Mouse (Mus musculus) CD4-positive helper T cell, adult 2 months (primary cell): ENCODE measurements around the gene Hcn4.

Experiments
- DNase-seq: peaks from one replicate; pipeline ENCODE4 v3.0.0-alpha.2; 2012; ENCODE audit warnings: low read depth, missing footprints, low spot score

The Hcn4 gene

DNA sequence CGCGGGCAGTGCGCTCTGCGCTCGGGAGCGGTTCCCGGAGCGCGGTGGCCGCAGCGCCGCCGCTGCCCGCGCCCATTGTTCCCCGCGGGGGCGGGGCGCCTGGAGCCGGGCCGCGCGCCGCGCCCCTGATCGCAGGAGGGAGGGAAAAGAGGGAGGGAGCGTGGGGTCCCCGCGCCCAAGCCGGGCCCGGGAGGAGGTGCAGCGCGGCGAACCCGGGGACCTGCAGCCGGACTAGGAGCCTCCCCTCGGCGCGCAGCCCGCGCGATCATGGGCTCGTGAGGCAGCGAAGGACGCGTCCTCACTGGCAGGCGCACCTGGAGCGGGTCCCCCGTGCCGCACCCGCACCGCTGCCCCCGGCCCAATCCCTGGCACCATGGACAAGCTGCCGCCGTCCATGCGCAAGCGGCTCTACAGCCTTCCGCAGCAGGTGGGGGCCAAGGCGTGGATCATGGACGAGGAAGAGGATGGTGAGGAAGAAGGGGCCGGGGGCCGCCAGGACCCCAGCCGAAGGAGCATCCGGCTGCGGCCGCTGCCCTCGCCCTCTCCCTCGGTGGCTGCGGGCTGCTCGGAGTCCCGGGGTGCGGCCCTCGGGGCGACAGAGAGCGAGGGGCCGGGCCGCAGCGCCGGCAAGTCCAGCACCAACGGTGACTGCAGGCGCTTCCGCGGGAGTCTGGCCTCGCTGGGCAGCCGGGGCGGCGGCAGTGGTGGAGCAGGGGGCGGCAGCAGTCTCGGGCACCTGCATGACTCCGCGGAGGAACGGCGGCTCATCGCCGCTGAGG lies at the start of gene Hcn4:
Gene Hcn4, plus strand, starts transcription at position 274 of the 779 bp plus-strand sequence.
- DNase-seq = no peak

DNA sequence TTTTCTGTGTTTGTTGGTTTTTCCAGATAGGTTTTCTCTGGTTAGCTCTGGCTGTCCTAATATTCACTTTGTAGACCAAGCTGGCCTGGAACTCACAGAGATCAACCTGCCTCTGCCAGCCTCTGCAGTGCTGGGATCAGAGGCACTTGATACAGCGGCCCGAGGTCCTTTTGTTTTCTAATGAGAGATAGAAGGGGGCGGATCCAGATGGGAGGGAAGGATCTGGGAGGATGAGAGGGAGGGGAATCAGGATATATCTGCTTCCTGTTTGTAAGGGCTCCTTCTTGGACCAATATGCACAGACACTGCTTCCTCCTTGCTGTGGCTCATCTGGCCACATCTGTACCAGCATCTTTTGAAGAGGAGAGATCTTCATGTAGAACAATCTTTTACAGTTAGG lies 48.5 kb upstream of the Hcn4 start:
- no peak for DNase-seq

DNA sequence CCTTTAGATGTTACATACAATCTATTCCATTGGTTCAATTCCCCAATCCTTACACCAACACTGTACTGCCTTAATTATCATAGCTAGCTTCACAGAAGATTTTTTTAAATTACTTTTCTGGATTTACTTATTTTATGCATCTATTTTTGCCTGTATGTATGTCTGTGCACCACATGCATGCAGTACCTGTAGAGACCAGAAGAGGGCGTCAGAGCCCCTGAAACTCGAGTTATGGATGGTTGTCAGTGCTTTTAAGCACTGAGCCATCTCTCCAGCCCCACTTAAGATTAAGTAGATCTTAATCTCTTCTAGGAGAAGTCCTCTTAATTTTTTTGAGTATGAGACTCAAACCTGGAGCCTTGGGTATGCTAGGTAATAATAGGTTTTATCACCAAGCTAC lies 47.8 kb upstream of the Hcn4 start:
- no peak for DNase-seq

DNA sequence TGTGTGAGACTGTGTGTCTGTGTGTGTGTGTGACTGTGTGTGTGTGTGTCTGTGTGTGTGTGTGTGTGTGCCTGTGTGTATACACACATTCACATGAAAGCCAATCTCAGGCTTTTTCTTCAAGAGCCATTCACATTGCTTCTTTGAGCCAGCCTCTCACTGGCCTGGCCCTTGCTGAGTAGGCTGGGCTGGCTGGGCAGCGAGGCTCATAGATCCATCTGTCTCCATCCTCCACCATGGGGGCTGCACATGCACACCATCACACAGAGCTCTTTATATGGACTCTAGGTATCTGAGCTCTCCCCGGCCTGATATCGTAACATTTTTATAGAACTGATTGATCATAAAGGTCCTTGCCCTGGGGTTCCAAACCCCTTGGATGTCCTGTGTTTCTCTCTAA lies 33.7 kb upstream of the Hcn4 start:
- no peak for DNase-seq

DNA sequence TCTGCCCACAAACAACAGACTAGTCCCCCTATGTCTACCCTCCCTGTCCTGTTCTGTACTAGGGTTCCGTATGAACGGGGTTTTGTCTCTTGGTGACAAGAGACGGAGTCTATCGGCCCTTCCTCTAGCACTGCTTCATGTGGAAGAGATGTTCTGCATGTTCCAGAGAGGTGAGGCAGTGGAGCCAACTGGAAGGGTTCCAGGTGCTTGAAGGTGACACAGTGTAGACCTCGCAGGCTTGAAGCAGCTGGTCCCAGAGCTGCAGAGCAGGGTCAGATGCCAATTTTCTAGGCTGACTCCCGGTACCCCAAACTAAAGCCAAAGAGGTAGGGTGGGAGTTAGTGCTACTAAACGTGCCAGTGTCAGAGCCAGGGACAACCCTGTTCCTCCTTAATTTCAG lies 25.1 kb upstream of the Hcn4 start:
- no peak for DNase-seq

DNA sequence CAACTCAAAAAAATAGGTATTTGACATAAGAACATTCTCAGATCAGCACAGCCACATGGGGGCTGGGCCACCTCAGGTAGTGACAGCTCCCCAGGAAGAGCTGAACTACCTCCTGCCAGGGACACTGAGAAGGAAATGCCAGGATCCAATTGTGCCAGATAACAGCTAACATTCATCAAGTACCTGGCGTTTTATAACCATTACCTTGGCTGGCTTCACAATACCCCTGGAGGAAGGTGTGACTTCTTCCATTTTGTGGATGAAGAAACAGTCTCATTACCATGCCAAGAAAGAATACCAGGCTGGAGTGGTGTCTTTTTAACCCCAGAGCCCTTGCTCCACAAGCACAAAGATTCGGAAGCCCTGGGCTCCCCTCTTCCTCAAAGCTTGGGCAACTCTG lies 21.8 kb upstream of the Hcn4 start:
- no peak for DNase-seq

DNA sequence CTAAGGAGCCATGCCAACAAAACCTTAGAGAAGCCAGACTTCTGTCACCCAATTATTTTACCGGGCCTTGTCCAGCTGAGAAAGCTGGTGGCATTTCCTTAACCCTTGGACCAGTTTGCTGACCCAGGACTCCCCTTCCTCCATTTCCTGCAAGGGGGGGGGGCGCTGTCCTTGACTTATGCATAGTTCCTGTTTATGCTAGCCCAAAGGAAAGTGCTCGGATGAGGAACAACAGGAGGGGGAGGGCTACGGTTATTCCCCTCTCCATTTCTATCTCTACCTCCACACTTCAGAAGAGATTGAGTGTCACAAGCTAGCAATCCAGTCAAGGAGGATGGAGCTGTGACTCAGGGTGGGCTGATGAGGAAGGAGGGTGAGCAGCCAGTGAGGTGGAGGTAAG lies 20.9 kb upstream of the Hcn4 start:
- no peak for DNase-seq

DNA sequence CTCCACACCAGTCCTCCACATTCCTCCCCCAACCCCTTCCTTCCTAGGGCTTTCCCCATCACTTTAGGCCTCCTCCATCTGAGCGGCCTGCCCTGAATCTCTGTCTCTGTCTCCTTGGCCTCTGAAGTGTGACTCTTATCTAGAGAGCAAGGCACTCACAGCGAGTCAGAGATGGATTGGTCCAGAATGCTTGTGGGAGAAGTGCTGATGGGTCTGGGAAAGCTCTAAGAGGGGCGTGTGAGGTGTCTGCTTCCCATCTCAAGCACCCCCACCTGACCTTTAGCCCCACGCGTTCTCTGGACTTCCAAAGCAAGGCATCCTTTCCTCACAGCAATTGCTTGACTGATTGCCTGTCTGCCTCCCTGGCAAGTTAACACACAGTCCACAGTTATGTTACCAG lies 20.4 kb upstream of the Hcn4 start:
- DNase-seq = no peak

DNA sequence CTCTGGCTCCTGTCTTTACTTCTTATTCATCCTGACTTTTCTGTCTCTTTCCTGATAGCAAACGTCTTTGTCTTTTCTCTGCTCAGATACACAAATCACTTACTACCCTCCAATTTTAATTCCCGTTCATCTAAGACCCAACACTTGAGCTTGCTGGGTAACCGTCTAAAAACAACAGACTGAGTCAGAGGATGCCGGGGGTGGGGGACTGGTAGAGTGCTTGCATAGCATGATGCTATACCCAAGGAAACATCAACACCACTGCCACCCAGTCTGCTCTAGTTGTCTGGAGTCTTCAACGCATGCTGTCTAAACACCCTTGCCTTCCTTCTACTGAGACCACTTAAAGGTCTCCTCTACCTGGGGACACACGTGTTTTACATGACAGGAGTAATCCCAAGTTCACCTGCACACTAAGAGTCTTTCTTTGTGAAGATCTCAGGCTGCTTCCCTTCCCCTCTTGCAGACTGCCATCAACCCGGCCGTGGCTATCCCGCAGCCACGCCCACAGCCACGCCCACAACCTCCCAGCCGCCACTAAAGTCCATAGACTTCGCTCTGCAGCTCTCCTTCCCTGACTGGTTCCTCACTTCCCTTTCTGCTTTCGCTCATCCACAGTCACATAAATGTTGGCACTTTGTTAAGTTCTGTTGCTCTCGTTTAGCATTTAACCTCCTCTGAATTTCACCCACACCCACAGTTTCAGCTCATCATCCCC lies 17.5 kb upstream of the Hcn4 start:
- no peak for DNase-seq

DNA sequence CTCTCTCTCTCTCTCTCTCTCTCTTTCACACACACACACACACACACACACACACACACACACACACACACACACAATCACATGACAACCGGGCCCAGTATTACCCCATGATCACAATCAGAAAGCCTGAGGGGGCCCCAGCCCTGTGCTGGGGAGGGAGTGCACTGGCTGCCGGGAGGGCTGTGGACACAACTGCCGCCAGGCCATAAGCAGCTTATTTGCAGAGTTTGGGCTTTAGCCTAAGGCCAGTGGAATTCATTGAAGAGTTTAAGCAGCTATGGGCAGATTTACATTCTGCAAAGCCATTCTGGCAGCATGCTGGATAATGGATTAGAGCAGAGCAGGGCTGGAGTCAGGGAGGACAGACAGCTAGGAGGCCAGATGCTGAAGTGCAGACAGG lies 12.0 kb upstream of the Hcn4 start:
- DNase-seq = no peak

DNA sequence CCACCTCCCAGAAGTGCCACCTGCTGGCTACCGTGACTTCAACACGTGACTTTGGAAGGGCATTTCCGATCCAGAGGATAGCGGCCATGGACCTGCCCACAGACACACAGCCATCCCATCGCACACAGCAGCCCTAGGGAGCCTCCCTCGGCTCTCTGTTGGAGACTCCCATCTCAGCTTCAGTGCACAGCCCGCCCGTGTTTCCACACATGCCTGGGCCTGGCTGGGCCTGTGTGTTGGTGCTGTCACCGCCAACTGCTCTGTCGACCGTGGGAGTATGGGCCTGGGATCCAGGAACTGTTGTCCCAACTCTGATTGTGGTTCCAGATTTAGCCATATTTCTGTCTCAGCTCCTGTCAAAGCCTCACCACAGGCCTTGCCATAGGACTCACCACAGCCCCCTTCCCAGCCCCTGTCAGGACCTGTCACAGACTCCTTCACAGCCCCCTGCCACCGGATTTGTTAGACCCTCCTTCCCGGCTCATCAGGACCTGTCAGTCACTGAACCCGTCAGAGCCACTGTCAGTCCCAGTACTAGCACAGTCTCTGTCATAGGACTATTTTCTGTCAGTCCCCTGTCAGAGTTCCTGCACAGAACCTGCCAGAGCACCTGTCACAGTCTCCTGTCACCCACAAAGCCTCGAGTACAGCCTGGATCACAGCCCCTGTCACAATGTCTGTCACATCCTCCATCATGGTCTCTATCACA lies 7.5 kb upstream of the Hcn4 start:
- no peak for DNase-seq

DNA sequence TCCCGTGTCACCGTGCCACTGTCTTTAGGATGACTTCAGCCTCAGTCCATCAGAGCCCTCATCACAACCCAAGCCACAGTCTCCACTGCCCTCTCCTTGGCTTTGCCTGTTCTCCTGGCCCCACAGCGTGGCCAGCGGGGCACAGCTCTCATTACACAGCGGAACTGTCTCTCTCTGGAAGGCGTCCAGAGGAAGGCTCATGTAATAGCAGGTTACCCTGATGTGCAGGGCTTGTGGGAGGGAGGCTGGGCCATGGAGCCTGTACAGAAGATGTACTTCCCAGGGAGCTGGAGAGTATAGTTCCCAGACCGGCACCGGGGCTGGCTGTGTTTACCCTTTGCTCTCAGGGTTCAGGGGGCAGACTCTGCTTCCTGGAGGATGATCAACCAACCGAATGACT lies 6.8 kb upstream of the Hcn4 start:
- DNase-seq = no peak

DNA sequence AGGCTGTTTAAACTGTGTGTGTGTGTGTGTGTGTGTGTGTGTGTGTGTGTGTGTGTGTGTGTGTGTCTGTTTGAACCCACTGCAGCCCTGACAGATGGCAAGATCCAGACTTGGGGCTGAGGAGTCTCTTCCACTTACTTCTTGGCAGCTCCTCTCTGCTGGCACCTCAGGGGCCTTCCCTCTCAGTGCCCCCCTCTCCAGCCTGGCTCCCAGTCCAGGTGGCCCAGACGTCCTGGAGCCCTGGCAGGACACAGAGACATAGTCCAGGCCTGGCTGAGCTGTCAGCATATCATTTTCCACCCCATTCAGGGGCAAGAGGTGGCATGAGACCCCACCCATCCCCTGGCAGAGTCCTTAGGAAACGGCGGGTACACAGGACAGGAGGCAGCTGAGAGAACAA lies 5.5 kb upstream of the Hcn4 start:
- no peak for DNase-seq

DNA sequence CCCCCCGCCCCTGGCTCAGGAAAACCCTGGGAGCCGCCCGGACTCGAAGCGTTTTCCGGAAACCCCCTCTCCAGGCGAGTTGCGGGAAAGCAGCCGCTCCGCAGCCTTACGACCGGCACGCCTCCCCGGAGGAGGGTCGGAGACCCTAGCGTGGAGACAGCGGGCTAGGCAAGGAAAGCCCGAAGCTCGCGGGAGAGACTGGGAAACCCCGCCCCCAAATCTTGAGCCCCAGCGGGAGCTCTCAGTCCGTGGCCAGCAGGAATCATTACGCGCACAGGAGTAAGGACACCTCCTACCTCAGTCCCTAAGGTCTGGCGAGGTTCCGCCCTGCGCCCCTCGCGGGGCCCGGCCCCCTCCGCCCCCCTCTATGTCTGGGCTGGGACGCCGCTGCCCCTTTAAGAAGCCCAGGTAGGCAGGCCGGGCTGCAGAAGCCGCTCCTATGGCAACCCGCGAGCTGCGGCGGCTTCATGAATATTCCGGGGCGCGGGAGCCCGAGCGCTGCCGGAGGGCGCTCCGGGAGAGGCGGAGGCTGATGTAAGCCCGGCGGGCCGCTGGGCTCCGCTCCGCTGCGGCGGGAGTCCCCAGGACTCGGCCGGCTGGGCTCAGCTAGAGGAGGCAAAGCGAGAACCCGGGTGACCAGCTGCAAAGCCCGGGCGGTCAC lies 651 bp upstream of the Hcn4 start:
- no peak for DNase-seq

DNA sequence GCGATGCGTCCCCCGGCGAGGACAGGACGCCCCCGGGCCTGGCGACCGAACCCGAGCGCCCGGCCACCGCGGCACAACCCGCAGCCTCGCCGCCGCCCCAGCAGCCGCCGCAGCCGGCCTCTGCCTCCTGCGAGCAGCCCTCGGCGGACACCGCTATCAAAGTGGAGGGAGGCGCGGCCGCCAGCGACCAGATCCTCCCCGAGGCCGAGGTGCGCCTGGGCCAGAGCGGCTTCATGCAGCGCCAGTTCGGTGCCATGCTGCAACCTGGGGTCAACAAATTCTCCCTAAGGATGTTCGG lies 655 bp downstream of the Hcn4 start:
- DNase-seq = no peak

DNA sequence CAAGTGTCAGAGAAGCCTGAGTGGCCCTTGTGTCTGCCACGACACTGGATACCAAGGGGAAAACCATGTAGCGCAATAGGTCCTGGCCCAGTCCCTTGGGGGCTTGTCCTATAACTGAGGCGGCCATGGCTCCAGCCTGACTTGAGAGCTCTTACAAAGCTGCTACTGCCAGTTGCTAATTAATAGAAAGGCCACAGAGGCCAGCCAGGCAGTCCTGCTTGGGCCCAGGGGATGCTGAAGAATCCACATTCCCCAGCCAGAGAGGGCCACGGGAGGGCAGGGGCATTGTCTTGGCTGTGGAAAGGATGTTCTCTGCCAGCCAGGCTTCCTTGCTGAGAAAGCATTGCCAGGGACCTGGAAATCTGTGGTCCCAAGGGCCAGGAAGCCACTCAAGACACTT lies 6.4 kb downstream of the Hcn4 start:
- DNase-seq = no peak

DNA sequence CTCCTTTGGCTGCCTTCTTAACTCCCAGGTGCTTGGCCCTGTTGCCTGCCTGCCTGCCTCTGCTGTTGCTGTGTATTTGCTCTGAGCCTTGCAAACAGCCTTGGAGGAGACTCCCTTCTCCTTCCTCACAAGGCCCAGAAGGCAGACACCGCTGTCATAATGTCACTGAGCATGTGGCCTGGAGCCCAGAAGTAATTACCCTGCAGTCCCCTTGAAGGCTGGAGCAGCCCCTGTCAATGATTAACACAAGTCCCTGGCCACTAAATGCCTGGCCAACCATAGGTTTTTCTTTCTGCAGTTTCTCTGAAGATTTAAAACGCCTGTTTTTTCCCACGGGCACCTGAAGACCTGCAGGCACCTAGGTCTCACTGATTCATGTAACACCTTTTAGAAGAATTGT lies 9.7 kb downstream of the Hcn4 start:
- DNase-seq = no peak

DNA sequence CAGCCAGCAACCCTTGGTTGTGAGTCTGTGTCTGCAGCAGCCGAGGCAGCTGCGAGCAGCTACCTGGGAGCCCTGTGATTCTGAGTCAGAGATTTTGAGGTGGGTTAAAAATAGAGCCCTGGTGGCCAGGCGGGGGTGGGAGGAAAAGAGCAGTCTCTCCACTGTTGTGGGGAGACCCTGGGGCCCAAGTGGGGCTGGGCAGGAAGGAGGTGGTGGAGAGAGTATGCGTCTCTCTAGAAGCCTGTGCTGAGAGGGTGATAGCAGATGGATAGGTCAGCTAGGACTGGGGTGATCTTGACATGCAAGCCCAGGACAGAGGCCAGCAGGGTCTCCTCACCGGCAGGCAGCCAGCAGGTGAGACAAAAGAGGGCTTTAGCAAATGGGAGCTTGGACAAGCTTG lies 14.0 kb downstream of the Hcn4 start:
- no peak for DNase-seq

DNA sequence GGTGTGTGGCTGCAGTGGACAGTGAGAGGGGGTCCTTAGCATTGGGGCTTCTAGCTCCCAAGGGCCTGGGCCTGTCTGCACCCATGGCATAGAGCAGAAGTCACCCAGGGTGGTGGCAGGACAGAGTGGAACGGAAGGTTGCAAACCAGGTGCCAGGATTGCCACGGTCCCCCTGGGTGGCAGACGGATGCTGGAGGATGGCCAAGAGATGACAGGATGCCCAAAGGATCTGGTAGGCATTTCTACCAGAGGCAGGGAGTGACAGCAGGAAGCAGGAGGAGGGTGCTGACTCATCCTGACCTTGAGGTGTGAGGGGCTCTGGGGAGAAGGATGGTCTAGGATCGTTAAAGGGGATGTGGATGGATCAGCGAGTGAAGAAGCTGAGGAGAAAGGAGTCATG lies 15.3 kb downstream of the Hcn4 start:
- DNase-seq = no peak

DNA sequence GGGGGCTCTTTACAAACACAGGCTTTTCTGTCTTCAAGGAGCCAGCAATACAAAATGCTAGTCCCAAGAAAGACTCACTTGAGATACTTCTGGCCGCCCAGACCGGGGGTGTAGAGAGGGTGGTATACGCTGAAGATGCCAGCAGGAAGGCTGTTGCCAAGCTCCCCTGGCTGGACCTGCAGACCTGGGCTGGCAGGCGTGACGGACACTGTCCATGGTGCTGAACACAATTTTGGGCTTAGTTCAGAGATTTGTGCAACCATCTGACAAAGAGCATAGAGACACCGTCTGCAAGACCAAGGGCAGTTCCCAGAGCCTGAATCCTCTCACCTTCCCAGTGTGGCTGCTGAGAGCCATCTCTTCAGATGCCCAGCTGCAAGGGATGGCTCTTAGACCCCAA lies 18.4 kb downstream of the Hcn4 start:
- no peak for DNase-seq

DNA sequence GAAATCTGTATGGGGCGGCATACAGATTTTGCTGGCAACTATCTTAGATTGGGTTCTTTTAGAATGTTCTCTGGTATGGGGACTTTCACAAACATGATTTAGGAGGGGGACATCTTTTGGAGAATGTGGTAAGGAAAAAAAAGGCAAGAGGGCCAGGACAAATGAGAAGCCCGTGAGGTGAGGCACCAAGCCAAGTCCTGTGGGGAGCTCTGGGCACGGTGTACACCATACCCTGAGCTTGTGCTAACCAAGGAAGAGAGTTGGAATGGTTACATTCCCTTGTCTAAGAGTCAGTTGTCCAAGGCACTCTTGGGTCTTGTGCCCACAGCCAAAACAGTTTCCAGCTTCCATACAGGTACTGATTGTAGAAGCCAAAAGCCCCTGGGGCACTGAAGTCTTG lies 21.4 kb downstream of the Hcn4 start:
- DNase-seq = no peak

DNA sequence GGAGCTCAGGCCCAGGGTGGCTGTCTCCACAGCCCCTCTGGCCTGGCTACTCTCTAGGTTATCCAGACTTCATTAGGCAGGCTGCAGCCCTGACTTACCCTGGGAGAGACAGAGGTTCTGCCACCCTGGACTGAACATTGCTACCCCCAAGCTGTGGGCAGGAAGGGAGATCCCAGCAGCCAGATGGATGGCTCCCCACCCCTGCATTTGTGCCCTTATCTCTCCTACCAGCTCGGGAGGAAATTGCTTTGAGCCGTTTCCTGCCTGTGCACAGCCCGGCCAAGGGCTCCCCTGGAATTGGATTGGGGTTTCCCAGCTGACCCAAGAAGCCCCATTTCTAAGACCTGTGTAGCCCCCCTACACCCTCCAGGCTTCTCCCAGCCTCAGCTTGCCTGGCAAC lies 23.8 kb downstream of the Hcn4 start:
- no peak for DNase-seq

DNA sequence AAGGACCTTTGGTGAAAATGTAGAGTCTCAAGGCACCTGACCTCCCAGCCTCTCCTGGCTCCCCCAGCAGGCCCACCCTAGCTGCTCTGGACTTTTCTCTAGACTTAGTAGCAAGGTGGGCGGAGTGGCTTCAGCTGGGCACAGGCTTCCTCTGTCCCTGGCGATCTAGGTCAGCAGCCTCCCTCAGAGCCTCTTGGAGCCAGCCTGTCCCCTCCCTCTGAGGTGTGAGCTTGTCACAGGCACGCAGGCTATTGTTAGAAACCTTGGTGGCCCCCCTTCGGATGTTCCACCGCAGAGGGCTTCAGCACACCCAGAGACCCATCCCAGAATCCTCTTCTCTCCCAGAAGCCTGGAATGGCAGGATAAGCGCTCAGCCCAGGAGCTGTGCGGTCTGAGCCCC lies 24.5 kb downstream of the Hcn4 start:
- no peak for DNase-seq
